Mouse (Mus musculus) CD8-positive naive resting alpha-beta T cell, adult 57 days (primary cell): ENCODE measurements around the gene Speer4c. TPM values are rescaled to one million over a fixed set of nuclear protein-coding genes. Genes with fewer than 3 reads are reported as not detected.

ENCODE experiments used
- total RNA-seq: library from RNA; stranded (reverse); gene quantifications from one replicate; pipeline ENCODE4 v1.2.4, GENCODE M21; 2023

The Speer4c gene
- total RNA-seq, result not detected

GRCm38 (mm10) chr5:15714171-15714570, at the start of gene Speer4c:
Speer4c (minus strand) TSS chr5:15714271.

Other genes with a start within 250 kb of the Speer4c start
- not detected for gene Gm21149, start 237.7 kb downstream of the Speer4c start, total RNA-seq
- gene Gm21190, start 185.0 kb downstream of the Speer4c start, total RNA-seq, result not detected
- gene Gm21083, start 136.9 kb downstream of the Speer4c start, total RNA-seq, result not detected
- not detected for gene Speer4d, start 95.2 kb downstream of the Speer4c start, total RNA-seq
- not detected for gene 4930572O03Rik, start 57.2 kb downstream of the Speer4c start, total RNA-seq
- not detected for gene Cacna2d1, start 220.4 kb upstream of the Speer4c start, total RNA-seq